Mouse (Mus musculus) liver, embryonic 12.5 days (tissue): ENCODE results near the gene Asb2. TPM values are rescaled to one million over a fixed set of nuclear protein-coding genes. Genes with fewer than 3 reads are reported as not detected.
A peak's percentile ranks its signal among the peaks of the same experiment; 100 is the strongest.

Experiments
- ATAC-seq: fragments of 200-750 bp; cut with Nextera tagmentation; 2 replicates; pipeline ENCODE4 v1.8.0; 2017; ENCODE audit warnings: moderate number of reproducible peaks, mild to moderate bottlenecking, moderate library complexity
- H3K27ac ChIP-seq: fragments of 300-500 bp; sonication (generic); 2 replicates; pipeline ENCODE4 v1.5.1; 2016; ENCODE audit warnings: mild to moderate bottlenecking
- H3K27me3 ChIP-seq: fragments of 300-500 bp; sonication (generic); replicated peaks from 2 replicates; pipeline ENCODE4 v1.6.1; 2016; ENCODE audit warnings: mild to moderate bottlenecking, moderate library complexity
- H3K36me3 ChIP-seq: fragments of 300-500 bp; sonication (generic); 2 replicates; pipeline ENCODE4 v1.6.1; 2016; ENCODE audit warnings: mild to moderate bottlenecking, moderate library complexity
- H3K4me1 ChIP-seq: fragments of 300-500 bp; sonication (generic); 2 replicates; pipeline ENCODE4 v1.6.1; 2016
- H3K4me2 ChIP-seq: fragments of 300-500 bp; sonication (generic); 2 replicates; pipeline ENCODE4 v1.6.1; 2016; ENCODE audit warnings: mild to moderate bottlenecking, moderate library complexity
- H3K4me3 ChIP-seq: fragments of 300-500 bp; sonication (generic); 2 replicates; pipeline ENCODE4 v1.5.1; 2016; ENCODE audit warnings: mild to moderate bottlenecking, moderate library complexity
- H3K9ac ChIP-seq: fragments of 300-500 bp; sonication (generic); 2 replicates; pipeline ENCODE4 v1.6.1; 2016; ENCODE audit warnings: mild to moderate bottlenecking, moderate library complexity
- H3K9me3 ChIP-seq: fragments of 300-500 bp; sonication (generic); replicated peaks from 2 replicates; pipeline ENCODE4 v1.6.1; 2016; ENCODE audit warnings: mild to moderate bottlenecking, moderate library complexity
- WGBS: fragments of 180-500 bp; shearing (Covaris S2); methylation state at CpG from one replicate; pipeline ENCODE4 v1.1.7; 2016; ENCODE audit not compliant: insufficient replicate concordance; 5-methylcytosine and 5-hydroxymethylcytosine counted together
- polyA plus RNA-seq: library from polyadenylated mRNA; unstranded; fragments of >200 nt; fragmentation: Nextera tagmentation; extraction: Ambion mirVana; gene quantifications from 2 replicates; pipeline ENCODE4 v1.2.1, GENCODE M21; 2016

Gene Asb2
- polyA plus RNA-seq, 1 experiment from 2014 or later: 1.1 TPM

DNA sequence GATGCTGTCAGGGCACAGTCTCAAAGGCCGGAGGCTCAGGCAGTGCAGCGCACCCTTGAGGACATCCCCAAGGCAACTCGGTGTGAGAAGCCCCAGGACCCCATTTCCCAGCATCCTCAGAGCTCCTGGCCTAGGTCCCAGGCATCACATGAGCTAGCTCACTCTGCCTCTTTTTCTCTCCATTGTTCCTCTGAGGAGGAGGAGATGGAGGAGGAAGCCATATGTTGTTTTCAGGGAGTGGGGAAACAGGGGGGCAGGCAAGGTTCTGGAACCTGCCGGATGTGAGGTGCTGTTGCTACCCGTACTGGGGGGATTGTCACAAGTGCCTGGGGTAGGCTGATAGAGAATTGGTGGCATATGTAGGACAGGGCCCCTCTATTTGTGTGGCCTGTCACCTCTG, 20.3 kb upstream of the Asb2 start:
- no peak for ATAC-seq
- WGBS: 58% methylated on average over 5 of the region's 5 CpGs
- Histone ChIP-seq H3K9me3 (no peaks in the 10 kb centered on the region), H3K4me3 (no peak overlapping the region), H3K9ac (no peak overlapping the region), H3K4me1 (peaks cover 21% of the 10 kb centered on the region), H3K27me3 (peaks cover 13% of the 10 kb centered on the region), H3K36me3 (no peaks in the 10 kb centered on the region), H3K27ac (no peak overlapping the region), H3K4me2 (no peak overlapping the region)

DNA sequence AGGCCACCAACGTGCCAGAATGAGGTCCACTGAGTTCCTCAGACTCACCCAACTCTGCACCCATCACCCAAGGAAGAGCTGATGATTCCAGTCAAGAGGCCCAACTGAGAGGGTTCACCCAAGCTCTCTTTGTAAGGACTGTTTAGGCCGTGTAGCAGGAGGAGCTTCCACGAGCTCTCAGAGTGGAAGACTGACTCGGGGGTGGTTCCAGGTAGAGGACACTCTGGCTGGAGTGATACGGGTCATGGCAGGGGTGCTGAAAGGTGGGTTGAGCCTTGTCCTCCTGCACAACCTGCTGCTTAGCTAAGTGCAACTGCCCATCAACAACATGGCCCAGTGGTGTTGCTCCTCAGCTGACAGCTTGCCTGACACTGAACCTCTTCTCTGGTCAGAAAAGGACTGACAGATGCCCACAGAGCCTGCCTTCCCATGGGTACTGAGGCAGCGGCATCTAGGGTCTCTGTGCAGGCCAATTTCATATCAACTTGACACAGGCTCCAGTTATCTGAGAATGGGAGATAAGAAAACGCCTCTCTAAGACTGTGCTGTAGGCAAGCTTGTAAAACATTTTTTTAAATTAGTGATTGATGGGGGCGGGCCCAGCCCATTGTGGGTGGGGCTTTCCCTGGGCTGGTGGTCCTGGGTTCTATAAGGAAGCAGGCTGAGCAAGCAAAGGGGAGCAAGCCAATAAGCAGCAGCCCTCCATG, 17.9 kb upstream of the Asb2 start:
- ATAC-seq: peak; percentile 88
- Histone ChIP-seq H3K36me3 (no peaks in the 10 kb centered on the region), H3K4me2 (peak overlapping the region; percentile 39), H3K9me3 (no peaks in the 10 kb centered on the region), H3K27me3 (peaks cover 28% of the 10 kb centered on the region), H3K4me3 (no peak overlapping the region), H3K4me1 (peaks cover 22% of the 10 kb centered on the region), H3K9ac (no peak overlapping the region), H3K27ac (0 out of 2 replicates have a peak overlapping the region, but pooled peaks have one; percentile 24)
- 23% methylated on average over 8 of the region's 8 CpGs for WGBS

GRCm38 (mm10) chr12:103371711-103372110, 15.9 kb upstream of the Asb2 start:
- Histone ChIP-seq H3K4me1 (peaks cover 33% of the 10 kb centered on the region), H3K36me3 (no peaks in the 10 kb centered on the region), H3K4me2 (no peak overlapping the region), H3K27me3 (peaks cover 46% of the 10 kb centered on the region), H3K27ac (no peak overlapping the region), H3K4me3 (no peak overlapping the region), H3K9me3 (no peaks in the 10 kb centered on the region), H3K9ac (no peak overlapping the region)
- ATAC-seq: no peak
- WGBS: 18% methylated on average over 6 of the region's 6 CpGs

DNA sequence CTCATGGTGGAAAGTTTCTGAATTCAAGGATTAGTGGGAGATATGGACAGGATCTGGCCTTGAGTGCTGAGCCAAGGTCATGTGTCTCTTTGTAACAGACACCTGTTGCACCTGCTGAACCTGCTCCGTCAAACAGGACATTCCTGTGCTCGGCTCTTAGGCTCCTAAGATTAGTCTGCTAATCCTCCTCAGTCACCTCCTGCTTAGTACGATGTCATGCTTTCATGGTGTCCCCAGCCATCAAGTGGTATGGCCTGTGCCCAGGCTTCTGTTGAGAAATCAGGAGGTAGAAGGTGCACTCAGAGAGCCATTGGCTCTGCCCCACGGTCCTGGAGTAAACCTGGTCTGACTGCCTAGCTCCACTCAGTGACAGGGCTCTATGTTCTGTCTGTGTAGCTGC, 15.1 kb upstream of the Asb2 start:
- no peak overlapping the region for H3K4me3 ChIP-seq
- H3K9me3 ChIP-seq: no peaks in the 10 kb centered on the region
- no peak for ATAC-seq
- no peaks in the 10 kb centered on the region for H3K36me3 ChIP-seq
- peaks cover 51% of the 10 kb centered on the region for H3K27me3 ChIP-seq
- peaks cover 33% of the 10 kb centered on the region for H3K4me1 ChIP-seq
- 63% methylated on average over 4 of the region's 4 CpGs for WGBS
- no peak overlapping the region for H3K4me2 ChIP-seq
- no peak overlapping the region for H3K27ac ChIP-seq
- no peak overlapping the region for H3K9ac ChIP-seq

- no peak for ATAC-seq
- Histone ChIP-seq H3K27ac (no peak overlapping the region), H3K27me3 (peaks cover 62% of the 10 kb centered on the region), H3K36me3 (no peaks in the 10 kb centered on the region), H3K9me3 (no peaks in the 10 kb centered on the region), H3K4me2 (peak overlapping the region; percentile 65), H3K9ac (no peak overlapping the region), H3K4me1 (peaks cover 25% of the 10 kb centered on the region), H3K4me3 (0 out of 2 replicates have a peak overlapping the region, but pooled peaks have one; percentile 25)
- WGBS: 41% methylated on average over 2 of the region's 2 CpGs
Measured at GRCm38 (mm10) chr12:103368777-103369176, 13.0 kb upstream of the Asb2 start.

GRCm38 (mm10) chr12:103368326-103368669, 12.5 kb upstream of the Asb2 start:
- H3K9me3 ChIP-seq: no peaks in the 10 kb centered on the region
- no peak overlapping the region for H3K27ac ChIP-seq
- no peaks in the 10 kb centered on the region for H3K36me3 ChIP-seq
- H3K4me1 ChIP-seq: peaks cover 20% of the 10 kb centered on the region
- peak overlapping the region; percentile 25 for H3K4me3 ChIP-seq
- WGBS: 35% methylated on average over 7 of the region's 7 CpGs
- H3K9ac ChIP-seq: peak overlapping the region; percentile 34; the same call in 1 of the 2 replicates
- ATAC-seq: peak; percentile 67; the same call in 1 of the 2 replicates
- H3K27me3 ChIP-seq: peaks cover 62% of the 10 kb centered on the region
- H3K4me2 ChIP-seq: peak overlapping the region; percentile 65

DNA sequence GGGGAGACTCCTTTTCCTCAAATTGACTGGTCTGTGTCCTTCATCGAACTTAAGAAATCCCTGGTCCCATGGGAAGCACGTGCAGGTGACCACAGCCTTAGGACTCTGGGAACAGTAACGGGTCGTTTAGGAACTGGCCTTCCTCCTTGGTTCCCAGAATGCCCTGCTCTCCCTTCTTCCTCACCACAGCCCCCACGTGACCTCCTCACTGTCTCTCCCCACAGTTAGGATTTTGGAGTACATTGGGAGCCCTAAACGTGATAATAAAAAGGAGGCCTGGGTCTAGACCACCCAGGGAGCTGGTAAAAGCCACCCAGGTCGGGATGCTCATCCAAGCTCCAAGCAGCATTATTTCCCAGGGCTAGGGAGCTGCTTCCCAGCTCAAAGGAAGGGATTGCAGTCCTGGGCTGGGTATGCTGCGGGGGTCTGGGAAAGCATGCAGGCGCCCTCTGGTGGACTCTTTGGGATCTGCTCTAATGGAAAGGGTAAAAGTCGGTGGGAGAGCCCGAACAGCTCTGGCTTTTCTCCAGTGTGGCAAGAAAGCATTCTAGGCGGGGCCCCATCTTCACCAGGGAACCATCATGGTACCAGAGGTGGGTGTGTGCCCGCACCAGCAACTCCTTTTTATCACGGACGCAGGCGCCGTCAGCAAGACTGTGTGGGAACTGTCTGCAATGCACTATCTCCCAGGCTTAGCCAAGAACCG, 12.0 kb upstream of the Asb2 start:
- 14% methylated on average over 18 of the region's 18 CpGs for WGBS
- no peaks in the 10 kb centered on the region for H3K9me3 ChIP-seq
- no peaks in the 10 kb centered on the region for H3K36me3 ChIP-seq
- peaks cover 62% of the 10 kb centered on the region for H3K27me3 ChIP-seq
- H3K4me2 ChIP-seq: peak overlapping the region; percentile 65
- peak; percentile 69 for ATAC-seq
- peak overlapping the region; percentile 34; the same call in 1 of the 2 replicates for H3K9ac ChIP-seq
- peak overlapping the region; percentile 25 for H3K4me3 ChIP-seq
- peaks cover 15% of the 10 kb centered on the region for H3K4me1 ChIP-seq
- no peak overlapping the region for H3K27ac ChIP-seq

GRCm38 (mm10) chr12:103367171-103367570, 11.4 kb upstream of the Asb2 start:
- Histone ChIP-seq H3K9ac (no peak overlapping the region), H3K4me2 (no peak overlapping the region), H3K27me3 (peaks cover 62% of the 10 kb centered on the region), H3K9me3 (no peaks in the 10 kb centered on the region), H3K4me3 (no peak overlapping the region), H3K27ac (no peak overlapping the region), H3K36me3 (no peaks in the 10 kb centered on the region), H3K4me1 (peaks cover 13% of the 10 kb centered on the region)
- 47% methylated on average over 2 of the region's 2 CpGs for WGBS
- no peak for ATAC-seq

- Histone ChIP-seq H3K4me2 (no peak overlapping the region), H3K27ac (no peak overlapping the region), H3K4me1 (no peaks in the 10 kb centered on the region), H3K9me3 (no peaks in the 10 kb centered on the region), H3K36me3 (no peaks in the 10 kb centered on the region), H3K9ac (no peak overlapping the region), H3K4me3 (no peak overlapping the region), H3K27me3 (peaks cover 30% of the 10 kb centered on the region)
- ATAC-seq: no peak
- 64% methylated on average over 3 of the region's 3 CpGs for WGBS
Measured at GRCm38 (mm10) chr12:103362336-103362735, 6.5 kb upstream of the Asb2 start.

- Histone ChIP-seq H3K4me2 (no peak overlapping the region), H3K27ac (no peak overlapping the region), H3K36me3 (no peaks in the 10 kb centered on the region), H3K27me3 (peaks cover 24% of the 10 kb centered on the region), H3K4me3 (no peak overlapping the region), H3K4me1 (no peaks in the 10 kb centered on the region), H3K9me3 (no peaks in the 10 kb centered on the region), H3K9ac (no peak overlapping the region)
- ATAC-seq: no peak
- WGBS: 80% methylated on average over 17 of the region's 17 CpGs
Measured at GRCm38 (mm10) chr12:103361539-103362307, 5.9 kb upstream of the Asb2 start.

DNA sequence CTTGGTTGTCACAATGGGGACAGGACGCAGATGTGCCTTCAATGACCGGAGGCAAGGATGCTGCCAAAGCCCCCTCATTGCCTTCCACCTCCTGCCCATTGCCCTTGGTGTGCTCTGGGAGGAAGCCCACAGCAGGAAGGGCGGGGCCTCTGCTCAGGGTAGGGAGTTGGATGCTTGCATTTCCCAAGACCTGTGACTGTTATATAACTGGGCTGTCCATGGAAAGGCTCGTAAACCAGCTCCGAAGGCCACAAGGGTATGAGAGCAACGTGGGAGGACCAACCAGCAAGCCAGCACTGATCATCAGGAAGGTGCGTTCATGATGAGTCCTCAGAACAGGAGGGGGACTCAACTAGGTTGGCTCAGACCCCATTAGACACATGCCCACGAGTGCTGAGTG, 5.0 kb upstream of the Asb2 start:
- peaks cover 15% of the 10 kb centered on the region for H3K27me3 ChIP-seq
- 58% methylated on average over 8 of the region's 8 CpGs for WGBS
- ATAC-seq: no peak

More for the DNA sequence above, 5.0 kb upstream of the Asb2 start:
- H3K36me3 ChIP-seq: no peaks in the 10 kb centered on the region
- H3K9me3 ChIP-seq: no peaks in the 10 kb centered on the region
- no peak overlapping the region for H3K9ac ChIP-seq
- H3K4me1 ChIP-seq: no peaks in the 10 kb centered on the region
- no peak overlapping the region for H3K27ac ChIP-seq
- no peak overlapping the region for H3K4me2 ChIP-seq
- H3K4me3 ChIP-seq: no peak overlapping the region
